Mouse (Mus musculus) CH12.LX (cell line): ENCODE data around the gene Fam198b.
A peak's percentile ranks its signal among the peaks of the same experiment; 100 is the strongest.

Experiments used
- CTCF ChIP-seq, 2 experiments: IDR thresholded peaks in 1 of 2; conservative IDR thresholded peaks in 1 of 2; 2 replicates each; pipeline ENCODE4 v1.5.1; 2011 to 2012; ENCODE audit warnings: low read depth in 2 of 2, low read length in 2 of 2, improper control_type of control experiment in 1 of 2, inconsistent platforms in 1 of 2, mild to moderate bottlenecking in 1 of 2, moderate library complexity in 1 of 2
- EP300 ChIP-seq: IDR thresholded peaks from 2 replicates; pipeline ENCODE4 v1.6.1; 2011; ENCODE audit warnings: low read length, improper control_type of control experiment
- MYC ChIP-seq: IDR thresholded peaks from 2 replicates; pipeline ENCODE4 v1.6.1; 2011; ENCODE audit warnings: low read depth, mild to moderate bottlenecking, improper control_type of control experiment, low read length
- POLR2AphosphoS2 ChIP-seq: IDR thresholded peaks from 2 replicates; pipeline ENCODE4 v1.6.1; 2011; ENCODE audit warnings: low read depth, low read length, improper control_type of control experiment
- RAD21 ChIP-seq: IDR thresholded peaks from 2 replicates; pipeline ENCODE4 v1.6.1; 2011; ENCODE audit warnings: low read depth, mild to moderate bottlenecking, low read length, improper control_type of control experiment, moderate library complexity
- TCF12 ChIP-seq: IDR thresholded peaks from 2 replicates; pipeline ENCODE4 v1.6.1; 2014; ENCODE audit warnings: low read depth, mild to moderate bottlenecking, inconsistent platforms, low read length, improper control_type of control experiment

GRCm38 (mm10) chr3:79886357-79887091 lies 2.2 kb downstream of the Fam198b start:
- peak; percentile 15 to 46; a peak in 2 of 4 replicates for TF ChIP-seq CTCF (conservative IDR thresholded peaks at IDR 0.05 in 1 of 2, IDR thresholded peaks at IDR 0.05 in 1 of 2; ENCODE audit: low read depth in 2 of 2, low read length in 2 of 2)
- TF ChIP-seq EP300: no peak
- no peak for TF ChIP-seq RAD21
- no peak for TF ChIP-seq MYC
- TF ChIP-seq TCF12: no peak
- TF ChIP-seq POLR2AphosphoS2: no peak
